Mouse (Mus musculus) midbrain, postnatal 0 days (tissue): Measurements from ENCODE around the gene Nlgn1. TPM values are rescaled to one million over a fixed set of nuclear protein-coding genes. Genes with fewer than 3 reads are reported as not detected.
"Not testable (repeated sequence)": the region's sequence is repeated elsewhere in the genome, so short reads cannot be mapped to it uniquely, and the experiment has no call there.

Source experiments
- ATAC-seq: fragments of 200-750 bp; cut with Nextera tagmentation; 2 replicates; pipeline ENCODE4 v1.8.0; 2017; ENCODE audit warnings: moderate number of reproducible peaks, mild to moderate bottlenecking, moderate TSS enrichment, moderate library complexity; ENCODE audit not compliant: low FRiP score
- DNase-seq: peaks from one replicate; pipeline ENCODE4 v3.0.0-alpha.2; 2015; ENCODE audit warnings: low spot score
- H3K27ac ChIP-seq: fragments of 300-500 bp; sonication (generic); 2 replicates; pipeline ENCODE4 v1.5.1; 2014; ENCODE audit warnings: low read depth, mild to moderate bottlenecking, low read length, mixed read lengths
- H3K27me3 ChIP-seq: fragments of 300-500 bp; sonication (generic); 2 replicates; pipeline ENCODE4 v1.6.1; 2014; ENCODE audit warnings: low read length, control low read depth, mixed read lengths; ENCODE audit not compliant: insufficient read depth
- H3K36me3 ChIP-seq: fragments of 300-500 bp; sonication (generic); 2 replicates; pipeline ENCODE4 v1.6.1; 2014; ENCODE audit warnings: low read length, control low read depth, mixed read lengths; ENCODE audit not compliant: insufficient read depth
- H3K4me1 ChIP-seq: fragments of 300-500 bp; sonication (generic); 2 replicates; pipeline ENCODE4 v1.6.1; 2014; ENCODE audit warnings: mild to moderate bottlenecking, control low read depth, antibody characterized with exemption, low read length, mixed read lengths; ENCODE audit not compliant: insufficient read depth
- H3K4me2 ChIP-seq: fragments of 300-500 bp; sonication (generic); 2 replicates; pipeline ENCODE4 v1.6.1; 2014; ENCODE audit warnings: low read depth, mild to moderate bottlenecking, low read length, mixed read lengths; ENCODE audit not compliant: poor library complexity, severe bottlenecking
- H3K4me3 ChIP-seq: fragments of 300-500 bp; sonication (generic); 2 replicates; pipeline ENCODE4 v1.5.1; 2014; ENCODE audit warnings: low read depth, mild to moderate bottlenecking, low read length, moderate library complexity
- H3K9ac ChIP-seq: fragments of 300-500 bp; sonication (generic); replicated peaks from 2 replicates; pipeline ENCODE4 v1.6.1; 2014; ENCODE audit warnings: mild to moderate bottlenecking, low read length, moderate library complexity, mixed read lengths; ENCODE audit not compliant: poor library complexity, severe bottlenecking
- H3K9me3 ChIP-seq: fragments of 300-500 bp; sonication (generic); 2 replicates; pipeline ENCODE4 v1.6.1; 2016; ENCODE audit warnings: low read length, control low read depth
- CTCF ChIP-seq: IDR thresholded peaks from 2 replicates; pipeline ENCODE4 v1.5.1; 2016; ENCODE audit warnings: antibody characterized with exemption, mild to moderate bottlenecking
- WGBS: fragments of 180-500 bp; shearing (Covaris S2); extraction: QIAGEN DNeasy Blood & Tissue Kit; methylation state at CpG from one replicate; pipeline ENCODE4 v1.1.7; 2014; 5-methylcytosine and 5-hydroxymethylcytosine counted together
- polyA plus RNA-seq: library from polyadenylated mRNA; unstranded; fragments of >200 nt; fragmentation: Nextera tagmentation; extraction: Ambion mirVana; gene quantifications from 2 replicates; pipeline ENCODE4 v1.2.1, GENCODE M21; 2015
- total RNA-seq: library from RNA; depleted of rRNA; stranded (reverse); fragments of >200 nt; gene quantifications from 2 replicates; pipeline ENCODE4 v1.2.3, GENCODE M21; 2014

Nlgn1 gene
- total and polyA plus RNA-seq, 2 experiments from 2014 or later: 40.8 to 87.9 TPM

DNA sequence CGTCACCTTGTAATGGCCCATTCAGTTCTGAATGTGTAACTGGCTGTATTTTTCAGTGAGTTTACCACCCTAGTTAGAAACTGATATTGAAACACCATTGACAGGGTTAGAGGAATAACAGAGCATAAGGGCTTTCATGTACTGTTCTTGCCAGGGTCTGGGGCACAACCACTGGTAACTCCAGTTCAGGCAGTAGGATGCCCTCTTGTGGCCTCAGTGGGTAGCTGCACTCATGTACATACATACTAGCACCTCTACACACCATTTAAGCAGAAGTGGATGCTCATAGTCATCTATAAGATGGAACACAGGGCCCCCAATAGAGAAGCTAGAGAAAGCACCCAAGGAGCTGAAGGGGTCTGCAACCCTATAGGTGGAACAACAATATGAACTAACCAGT lies 773.7 kb downstream of the Nlgn1 start:
- not testable (repeated sequence) for H3K9ac ChIP-seq, DNase-seq, H3K4me1 ChIP-seq, H3K9me3 ChIP-seq, H3K36me3 ChIP-seq, H3K4me3 ChIP-seq, H3K27ac ChIP-seq, H3K27me3 ChIP-seq, ATAC-seq, H3K4me2 ChIP-seq
- peak; percentile 31 for TF ChIP-seq CTCF
- 100% methylated on average over 1 of the region's 1 CpGs for WGBS

DNA sequence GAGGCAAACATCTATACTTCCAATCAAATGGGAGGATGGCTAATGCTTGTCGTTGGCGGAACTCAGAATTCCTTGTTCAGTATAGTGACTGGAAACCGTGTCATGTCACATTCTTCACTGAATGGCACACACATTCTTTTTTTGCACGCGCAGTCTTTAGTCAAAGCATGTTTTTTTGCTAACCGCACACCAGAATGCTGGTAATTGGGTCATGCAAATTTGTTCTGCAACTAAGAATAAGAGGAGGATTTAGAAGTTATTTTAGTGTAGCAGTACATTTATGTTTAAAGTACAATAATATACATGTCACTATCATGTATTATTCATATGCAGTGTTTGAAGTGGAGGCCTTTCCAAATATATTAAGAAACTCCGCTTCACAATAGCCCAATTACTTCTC lies 783.2 kb downstream of the Nlgn1 start:
- 69% methylated on average over 3 of the region's 7 CpGs for WGBS
- not testable (repeated sequence) for H3K4me3 ChIP-seq, H3K9ac ChIP-seq, H3K9me3 ChIP-seq, H3K27ac ChIP-seq, H3K36me3 ChIP-seq, H3K4me2 ChIP-seq, H3K4me1 ChIP-seq, DNase-seq, H3K27me3 ChIP-seq, ATAC-seq

DNA sequence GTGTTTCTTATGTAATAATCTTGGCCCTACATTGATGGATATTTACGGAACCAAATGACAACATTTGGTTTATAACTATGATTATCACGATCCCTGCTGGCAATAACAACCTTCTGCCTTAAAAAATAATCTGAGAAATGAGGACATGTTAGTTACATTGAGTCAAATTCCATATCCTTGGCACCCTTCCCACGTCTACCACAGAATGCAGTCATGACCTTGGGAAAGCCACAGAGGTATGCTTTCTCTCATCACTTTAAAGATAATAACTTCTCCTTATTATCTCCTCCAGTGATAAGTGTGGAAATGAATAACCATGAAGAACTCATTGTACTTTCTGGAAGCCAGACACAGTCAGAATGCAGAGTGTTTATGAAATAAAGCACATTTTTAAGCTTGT lies 808.0 kb downstream of the Nlgn1 start:
- H3K36me3 ChIP-seq, H3K27me3 ChIP-seq, ATAC-seq, H3K4me2 ChIP-seq, H3K27ac ChIP-seq, DNase-seq, H3K4me1 ChIP-seq, H3K9me3 ChIP-seq, H3K4me3 ChIP-seq, H3K9ac ChIP-seq: not testable (repeated sequence)
- WGBS: 71% methylated on average over 1 of the region's 3 CpGs

DNA sequence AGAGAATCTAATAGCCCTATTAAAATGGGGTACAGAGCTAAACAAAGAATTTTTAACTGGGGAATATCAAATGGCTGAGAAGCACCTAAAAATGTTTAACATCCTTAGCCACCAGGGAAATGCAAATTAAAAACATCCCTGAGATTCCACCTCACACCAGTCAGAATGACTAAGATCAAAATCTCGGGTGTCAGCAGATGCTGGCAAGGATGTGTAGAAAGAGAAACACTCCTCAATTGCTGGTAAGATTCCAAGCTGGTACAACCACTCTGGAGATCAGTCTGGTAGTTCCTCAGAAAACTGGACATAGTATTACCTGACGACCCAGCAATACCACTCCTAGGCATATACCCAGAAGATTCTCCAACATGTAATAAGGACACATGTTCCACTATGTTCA lies 869.2 kb downstream of the Nlgn1 start:
- 85% methylated on average over 2 of the region's 2 CpGs for WGBS
- no peaks in the 10 kb centered on the region for H3K27me3 ChIP-seq
- no peak overlapping the region for H3K4me2 ChIP-seq

DNA sequence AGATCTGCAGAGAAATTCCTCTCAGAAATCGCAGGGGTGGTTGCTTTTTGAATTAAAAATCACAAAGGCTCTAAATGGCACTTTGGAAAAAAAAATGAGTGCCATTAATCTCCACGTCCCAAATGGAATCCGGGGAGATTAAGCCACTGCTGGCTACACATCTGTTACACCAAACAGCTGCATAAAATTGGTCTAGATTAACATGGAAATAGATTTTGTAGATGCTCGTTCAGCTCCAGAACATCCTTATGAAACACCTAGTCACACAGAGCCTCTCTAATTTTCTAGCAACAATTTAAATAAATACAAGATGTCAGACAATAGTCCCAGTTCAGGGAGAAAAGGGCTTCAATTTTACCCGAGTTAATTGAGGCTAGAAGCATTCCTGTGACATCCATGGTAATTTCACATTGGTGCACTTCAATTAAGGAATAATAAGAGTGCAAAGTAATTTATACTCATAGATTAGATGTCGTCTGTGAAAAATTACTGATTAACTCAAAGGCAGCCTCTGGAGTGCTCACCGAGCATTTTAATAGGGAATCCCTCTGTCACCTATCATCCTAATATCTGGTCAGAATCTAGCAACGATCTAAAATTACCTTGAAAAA lies 875.9 kb downstream of the Nlgn1 start:
- Histone ChIP-seq H3K4me2 (no peak overlapping the region), H3K9me3 (no peaks in the 10 kb centered on the region), H3K4me1 (no peaks in the 10 kb centered on the region), H3K27ac (no peak overlapping the region), H3K36me3 (no peaks in the 10 kb centered on the region), H3K27me3 (no peaks in the 10 kb centered on the region), H3K4me3 (no peak overlapping the region), H3K9ac (no peak overlapping the region)
- 44% methylated on average over 8 of the region's 8 CpGs for WGBS
- DNase-seq (peak; percentile 6), ATAC-seq (no peak)
- TF ChIP-seq CTCF: no peak

More for the DNA sequence above, 869.2 kb downstream of the Nlgn1 start:
- TF ChIP-seq CTCF: no peak
- Histone ChIP-seq H3K9me3 (no peaks in the 10 kb centered on the region), H3K4me3 (no peak overlapping the region), H3K9ac (no peak overlapping the region), H3K36me3 (no peaks in the 10 kb centered on the region), H3K27ac (no peak overlapping the region), H3K4me1 (no peaks in the 10 kb centered on the region)
- DNase-seq (no peak), ATAC-seq (no peak)

DNA sequence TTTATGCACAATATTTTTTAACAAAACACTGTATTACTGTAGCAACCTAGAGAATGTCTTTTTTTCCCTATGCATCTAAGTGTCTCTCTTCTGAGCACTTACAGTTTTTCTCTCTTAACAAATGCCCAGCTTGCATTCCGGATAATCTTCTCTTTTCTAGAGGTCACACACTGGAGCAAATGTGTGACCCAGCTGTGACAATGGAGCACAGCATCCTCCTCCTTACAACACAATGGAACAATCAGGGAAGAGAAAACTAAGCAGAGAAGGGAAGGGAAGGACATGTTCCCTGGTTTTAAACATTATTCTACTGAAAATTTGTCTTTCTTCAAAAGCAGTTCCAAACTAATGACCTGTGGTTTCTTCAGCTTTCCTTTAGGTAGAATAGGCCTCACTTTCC lies 879.9 kb downstream of the Nlgn1 start:
- no peak overlapping the region for H3K4me2 ChIP-seq
- no peak overlapping the region for H3K9ac ChIP-seq
- ATAC-seq: no peak
- H3K4me3 ChIP-seq: no peak overlapping the region
- no peaks in the 10 kb centered on the region for H3K36me3 ChIP-seq
- 30% methylated on average over 1 of the region's 1 CpGs for WGBS
- H3K27ac ChIP-seq: no peak overlapping the region
- DNase-seq: no peak
- no peaks in the 10 kb centered on the region; the same call in 1 of the 2 replicates for H3K4me1 ChIP-seq
- no peak for TF ChIP-seq CTCF
- no peaks in the 10 kb centered on the region for H3K9me3 ChIP-seq
- H3K27me3 ChIP-seq: no peaks in the 10 kb centered on the region
